Comparison of ENCODE assay signal across 14 mouse cellular contexts in genomic region chr10:8028840-8029239, GRCm38 (mm10).
A peak's percentile ranks its signal among the peaks of the same experiment; 100 is the strongest.
DNase-seq lines count a peak whose midpoint lies in the region; ATAC-seq and TF ChIP-seq lines count a peak whose summit lies in the region.
"Had no signal": no experiment of that assay in that cellular context is flagged by ENCODE, and none has a peak within 500 bp of the region (broad histone marks: within the 10 kb centered on the region; RNA-seq: fewer than 3 reads in every experiment).

No protein-coding gene starts in this region.

- no peaks in the 10 kb centered on the region for H3K36me3 ChIP-seq in embryonic facial prominence, embryonic 11.5 days (replicated peaks; ENCODE audit: control insufficient read depth, insufficient read depth, low read depth, low read length)
- H3K36me3 ChIP-seq in embryonic facial prominence, embryonic 10.5 days (replicated peaks) = no peaks in the 10 kb centered on the region
- no peaks in the 10 kb centered on the region for H3K36me3 ChIP-seq in kidney, postnatal 0 days (ENCODE audit: insufficient read depth, low read length)
- H3K36me3 ChIP-seq in hindbrain, embryonic 13.5 days = no peaks in the 10 kb centered on the region
- H3K36me3 ChIP-seq: liver, embryonic 13.5 days had no signal

- H3K4me3 ChIP-seq in embryonic facial prominence, embryonic 11.5 days (ENCODE audit: low read depth, low read length) = no peak overlapping the region
- H3K4me3 ChIP-seq in embryonic facial prominence, embryonic 10.5 days = no peak overlapping the region
- no peak overlapping the region for H3K4me3 ChIP-seq in kidney, postnatal 0 days (replicated peaks; ENCODE audit: low read depth, low read length)
- H3K4me3 ChIP-seq in hindbrain, embryonic 13.5 days = no peak overlapping the region
- H3K4me3 ChIP-seq: liver, embryonic 13.5 days had no signal

- no peaks in the 10 kb centered on the region for H3K27me3 ChIP-seq in embryonic facial prominence, embryonic 11.5 days (ENCODE audit: control insufficient read depth, insufficient read depth, low read length)
- no peaks in the 10 kb centered on the region for H3K27me3 ChIP-seq in embryonic facial prominence, embryonic 10.5 days (replicated peaks; ENCODE audit: low read depth, poor library complexity, severe bottlenecking)
- H3K27me3 ChIP-seq in kidney, postnatal 0 days (ENCODE audit: insufficient read depth, low read length) = no peaks in the 10 kb centered on the region
- no peaks in the 10 kb centered on the region for H3K27me3 ChIP-seq in hindbrain, embryonic 13.5 days
- H3K27me3 ChIP-seq: liver, embryonic 13.5 days had no signal

- H3K4me1 ChIP-seq in embryonic facial prominence, embryonic 11.5 days (ENCODE audit: control insufficient read depth, insufficient read depth, low read length) = no peaks in the 10 kb centered on the region
- peaks cover 14% of the 10 kb centered on the region for H3K4me1 ChIP-seq in embryonic facial prominence, embryonic 10.5 days
- H3K4me1 ChIP-seq in kidney, postnatal 0 days (replicated peaks; ENCODE audit: insufficient read depth, low read length) = 0 out of 2 replicates have a peak, but pooled peaks cover 4% of the 10 kb centered on the region
- H3K4me1 ChIP-seq in hindbrain, embryonic 13.5 days (replicated peaks) = peaks cover 7% of the 10 kb centered on the region; the same call in 1 of the 2 replicates
- H3K4me1 ChIP-seq: liver, embryonic 13.5 days had no signal

- no peak overlapping the region for H3K4me2 ChIP-seq in embryonic facial prominence, embryonic 11.5 days (ENCODE audit: low read depth, low read length)
- no peak overlapping the region for H3K4me2 ChIP-seq in kidney, postnatal 0 days (ENCODE audit: low read length)
- H3K4me2 ChIP-seq in hindbrain, embryonic 13.5 days = no peak overlapping the region
- H3K4me2 ChIP-seq: liver, embryonic 13.5 days had no signal

- no peak overlapping the region for H3K9ac ChIP-seq in embryonic facial prominence, embryonic 11.5 days (replicated peaks; ENCODE audit: low read length)
- H3K9ac ChIP-seq in kidney, postnatal 0 days (ENCODE audit: low read depth, low read length) = no peak overlapping the region
- no peak overlapping the region for H3K9ac ChIP-seq in hindbrain, embryonic 13.5 days
- H3K9ac ChIP-seq: liver, embryonic 13.5 days had no signal

- 63% methylated on average over 2 of the region's 2 CpGs for WGBS in embryonic facial prominence, embryonic 11.5 days
- WGBS in embryonic facial prominence, embryonic 10.5 days = 80% methylated on average over 2 of the region's 2 CpGs
- WGBS in kidney, postnatal 0 days = 37% methylated on average over 2 of the region's 2 CpGs
- 80% methylated on average over 2 of the region's 2 CpGs for WGBS in hindbrain, embryonic 13.5 days

- DNase-seq in embryonic facial prominence, embryonic 11.5 days (ENCODE audit: low spot score) = peak; percentile 23
- DNase-seq in embryonic facial prominence, embryonic 10.5 days (ENCODE audit: low spot score) = no peak
- DNase-seq in urinary bladder, postnatal 14 days (ENCODE audit: low spot score) = peak; percentile 11
- no peak for DNase-seq in urinary bladder, postnatal 4 days (ENCODE audit: low spot score in 2 of 2)
- DNase-seq in kidney, postnatal 0 days (ENCODE audit: low spot score) = peak; percentile 58
- DNase-seq in gastrocnemius, postnatal 36 days = no peak
- no peak for DNase-seq in cerebellum, postnatal 10 days
- DNase-seq: cerebellum, postnatal 36 days; layer of hippocampus, postnatal 36 days; liver, embryonic 13.5 days; thymus, postnatal 4 days had no signal

- no peak for ATAC-seq in embryonic facial prominence, embryonic 11.5 days (replicated peaks; ENCODE audit: insufficient number of reproducible peaks, low FRiP score, low TSS enrichment, low read depth)
- no peak for ATAC-seq in kidney, postnatal 0 days (replicated peaks; ENCODE audit: low FRiP score, low read depth)
- no peak for ATAC-seq in hindbrain, embryonic 13.5 days (ENCODE audit: low FRiP score)
- ATAC-seq: forebrain, embryonic 14.5 days; midbrain, embryonic 16.5 days had no signal

- no peak for TF ChIP-seq CTCF in kidney, postnatal 0 days (IDR thresholded peaks at IDR 0.05; ENCODE audit: low read depth)

- no peaks in the 10 kb centered on the region for H3K9me3 ChIP-seq in embryonic facial prominence, embryonic 11.5 days (replicated peaks; ENCODE audit: control insufficient read depth, low read length)
- H3K9me3 ChIP-seq in embryonic facial prominence, embryonic 10.5 days = no peaks in the 10 kb centered on the region
- no peaks in the 10 kb centered on the region for H3K9me3 ChIP-seq in kidney, postnatal 0 days (replicated peaks; ENCODE audit: low read length)
- no peaks in the 10 kb centered on the region for H3K9me3 ChIP-seq in hindbrain, embryonic 13.5 days
- H3K9me3 ChIP-seq: liver, embryonic 13.5 days had no signal

- intact Hi-C loops in gastrocnemius, postnatal 36 days (cut with DNase I) = no loop called here

- H3K27ac ChIP-seq in embryonic facial prominence, embryonic 11.5 days (replicated peaks; ENCODE audit: low read depth, low read length) = no peak overlapping the region
- H3K27ac ChIP-seq in embryonic facial prominence, embryonic 10.5 days (replicated peaks) = no peak overlapping the region
- no peak overlapping the region for H3K27ac ChIP-seq in kidney, postnatal 0 days
- no peak overlapping the region for H3K27ac ChIP-seq in hindbrain, embryonic 13.5 days
- H3K27ac ChIP-seq: liver, embryonic 13.5 days had no signal

Comparison
In these comparisons a context has a peak if more than half of its experiments do, and no peak if none do; other contexts are left out.
1. DNase-seq: peak in embryonic facial prominence, embryonic 11.5 days (single experiment), urinary bladder, postnatal 14 days (single experiment) and kidney, postnatal 0 days (single experiment); none in embryonic facial prominence, embryonic 10.5 days (single experiment), urinary bladder, postnatal 4 days (0 of 2), gastrocnemius, postnatal 36 days (0 of 2) and cerebellum, postnatal 10 days (0 of 2).